Mouse (Mus musculus) frontal cortex, postnatal 14 days (tissue): ENCODE data around the gene Ptpn5.
A peak's percentile ranks its signal among the peaks of the same experiment; 100 is the strongest.

Experiments
- DNase-seq, 2 experiments: peaks; one replicate each; pipeline ENCODE4 v3.0.0; 2022; ENCODE audit warnings: low spot score in 2 of 2

Ptpn5 gene

DNA sequence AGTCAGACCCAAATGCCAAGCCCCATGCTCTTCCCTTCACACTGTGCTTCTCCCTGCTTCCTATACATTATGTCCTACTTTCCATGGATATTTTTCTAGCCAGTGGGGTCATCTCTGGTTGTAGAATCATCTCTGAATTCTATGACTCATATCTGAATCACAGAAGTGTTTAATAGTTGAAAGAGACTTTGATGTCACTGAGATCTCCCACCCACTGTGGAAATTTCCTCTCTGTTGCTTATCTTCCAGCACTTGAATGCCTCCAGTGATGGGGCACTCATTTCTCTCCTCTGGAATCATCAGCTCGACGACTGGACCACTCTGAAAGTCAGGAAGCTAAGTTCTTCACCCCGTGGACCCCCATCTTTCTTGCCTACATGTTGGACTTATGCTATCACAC is 22.4 kb downstream of the Ptpn5 start:
- no peak for DNase-seq

DNA sequence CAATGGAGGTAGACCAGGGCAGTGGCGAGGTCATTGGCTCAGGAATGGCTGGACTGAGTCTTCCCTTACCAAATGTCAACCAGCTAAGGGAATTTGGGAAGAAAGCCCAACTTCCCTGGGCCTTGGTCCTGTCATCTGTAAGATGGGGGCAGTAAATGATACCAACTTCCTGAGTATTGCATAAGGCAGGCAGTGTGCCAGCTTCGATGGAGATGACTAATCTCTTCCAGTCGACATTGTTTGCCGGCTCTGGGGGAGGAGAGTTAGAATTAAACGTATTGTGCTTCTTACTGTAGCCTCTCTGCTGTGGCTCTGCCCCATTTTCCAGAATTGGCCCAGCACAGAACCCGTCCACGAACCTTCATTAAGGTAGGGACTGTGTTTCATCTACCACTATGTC is 23.0 kb downstream of the Ptpn5 start:
- DNase-seq = no peak

DNA sequence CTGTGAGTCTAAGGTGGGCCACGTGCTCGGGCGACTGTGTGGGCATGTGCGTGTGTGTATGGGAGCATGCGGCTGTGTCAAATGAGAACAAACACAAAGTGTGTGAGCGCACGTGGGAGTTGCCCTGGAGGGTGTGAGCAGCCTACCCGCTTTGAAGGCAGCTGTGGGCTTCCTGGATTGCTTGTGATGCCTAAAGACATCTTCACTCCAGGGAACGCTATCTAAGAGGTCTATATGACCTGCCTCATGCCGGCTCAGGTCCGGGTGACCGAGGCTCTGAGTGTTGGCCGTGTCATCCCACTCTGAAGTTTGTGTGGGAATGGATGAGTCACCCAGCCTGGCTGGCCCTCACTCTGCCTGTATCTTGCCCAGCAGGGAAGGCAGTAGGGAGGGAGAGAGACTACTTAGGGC is 24.7 kb downstream of the Ptpn5 start:
- DNase-seq = no peak

DNA sequence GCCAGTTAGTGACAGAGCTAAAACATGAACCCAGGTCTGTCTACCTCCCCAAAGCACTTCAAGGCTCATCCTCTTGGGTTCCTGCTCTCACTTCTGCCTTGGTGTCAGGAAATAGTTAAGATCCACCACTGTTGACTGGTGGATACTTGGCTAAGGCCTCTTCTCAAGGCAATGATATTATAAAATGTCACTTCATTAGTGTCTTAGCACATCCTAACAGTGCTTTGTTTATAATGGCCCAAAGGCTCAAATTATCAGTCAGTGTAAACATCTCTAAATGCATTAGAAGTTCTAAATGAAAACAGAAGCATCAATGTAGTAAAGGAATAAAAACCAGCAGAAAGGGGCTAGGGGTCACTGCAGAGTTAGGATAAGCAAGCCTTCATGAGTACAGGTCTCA is 26.5 kb downstream of the Ptpn5 start:
- DNase-seq = no peak

DNA sequence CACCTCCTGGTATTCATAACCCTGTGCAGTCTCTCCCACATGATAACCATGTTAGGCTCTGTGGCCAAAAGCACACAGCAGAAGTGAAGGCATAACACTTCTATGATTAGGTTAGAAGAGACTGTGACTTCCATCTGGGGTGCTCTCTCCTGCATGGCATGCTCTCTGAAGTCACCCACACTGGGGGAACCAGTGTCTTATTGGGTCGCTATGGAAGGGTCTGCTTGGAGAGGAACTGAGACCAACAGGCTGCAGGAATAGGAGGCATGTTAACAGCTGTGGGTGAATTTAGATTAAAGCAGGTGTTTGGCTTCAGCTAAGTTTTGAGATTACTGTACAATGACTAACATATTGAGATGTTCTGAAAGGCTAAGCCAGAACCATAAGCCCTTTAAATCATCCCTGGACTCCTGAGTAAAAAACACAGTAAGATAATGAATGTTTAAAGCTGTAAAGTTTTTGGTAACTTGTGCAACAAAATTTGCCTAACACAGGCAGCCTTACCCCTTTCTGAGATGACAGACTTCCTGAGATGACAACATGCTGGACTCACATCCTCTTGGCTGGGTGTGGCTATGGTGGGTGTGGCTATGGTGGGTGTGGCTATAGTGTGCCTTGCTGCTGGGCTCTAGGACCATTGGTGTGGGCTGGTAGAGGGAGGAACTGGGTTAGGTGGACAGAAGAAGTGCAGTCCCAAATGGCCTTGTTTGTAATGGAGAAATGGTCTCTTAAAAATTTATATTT is 29.6 kb downstream of the Ptpn5 start:
- no peak for DNase-seq

DNA sequence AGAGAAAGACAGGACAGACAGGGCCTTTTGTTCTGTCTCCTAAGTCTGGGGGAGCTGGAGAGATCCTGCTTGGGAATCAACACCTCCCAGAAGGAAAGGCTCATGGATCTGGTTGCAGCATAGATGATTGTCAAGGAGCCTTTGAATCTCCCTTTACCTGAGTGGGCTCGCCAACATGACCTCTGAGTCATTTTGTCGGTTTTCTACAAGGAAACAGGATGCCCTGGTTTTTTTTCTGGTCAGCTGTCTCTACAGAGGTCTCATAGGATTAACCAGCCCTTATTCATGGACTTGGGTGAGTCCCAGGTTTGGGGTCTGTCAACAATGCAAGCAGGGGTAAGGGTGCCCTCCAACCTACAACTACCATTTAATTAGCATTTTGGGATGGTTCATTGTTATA is 30.5 kb downstream of the Ptpn5 start:
- no peak for DNase-seq

DNA sequence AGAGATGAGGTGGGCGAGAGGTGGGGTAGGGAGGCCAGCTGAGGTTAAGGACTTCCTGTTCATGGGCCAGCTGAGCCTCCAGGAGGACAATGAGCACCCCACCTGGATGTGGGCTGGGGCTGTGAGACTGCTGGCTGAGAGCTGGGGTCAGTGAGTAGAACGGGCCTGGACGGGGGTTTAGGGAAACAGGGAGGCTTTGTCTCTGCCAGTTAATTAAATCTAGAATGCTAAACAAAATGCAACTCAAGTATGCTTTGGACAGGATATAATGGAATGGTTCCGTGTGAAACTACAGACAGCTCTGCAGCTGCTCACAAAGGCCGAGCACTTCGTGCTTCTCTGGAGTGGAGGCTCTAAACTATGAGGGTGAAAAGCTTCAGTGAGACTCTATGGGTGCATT is 32.9 kb downstream of the Ptpn5 start:
- DNase-seq = no peak

DNA sequence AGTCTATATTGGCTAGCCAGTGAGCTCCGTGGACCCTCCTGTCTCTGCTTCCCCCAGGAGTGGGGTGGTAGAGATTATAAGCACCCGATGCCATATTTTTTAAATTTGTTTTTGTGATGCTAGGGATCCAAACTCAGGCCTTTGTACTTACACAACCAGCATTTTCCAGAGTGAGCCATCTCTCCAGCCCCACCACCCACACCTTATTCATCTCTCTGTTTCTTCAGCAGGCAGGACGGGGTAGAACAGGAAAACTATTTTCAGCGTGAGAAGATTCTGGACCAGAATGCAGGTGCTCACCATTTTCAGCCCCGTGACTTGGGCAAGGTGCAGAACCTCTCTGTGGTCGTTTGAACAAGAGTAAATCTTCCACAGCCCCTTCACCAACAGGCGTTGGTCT is 34.2 kb downstream of the Ptpn5 start:
- DNase-seq = no peak

DNA sequence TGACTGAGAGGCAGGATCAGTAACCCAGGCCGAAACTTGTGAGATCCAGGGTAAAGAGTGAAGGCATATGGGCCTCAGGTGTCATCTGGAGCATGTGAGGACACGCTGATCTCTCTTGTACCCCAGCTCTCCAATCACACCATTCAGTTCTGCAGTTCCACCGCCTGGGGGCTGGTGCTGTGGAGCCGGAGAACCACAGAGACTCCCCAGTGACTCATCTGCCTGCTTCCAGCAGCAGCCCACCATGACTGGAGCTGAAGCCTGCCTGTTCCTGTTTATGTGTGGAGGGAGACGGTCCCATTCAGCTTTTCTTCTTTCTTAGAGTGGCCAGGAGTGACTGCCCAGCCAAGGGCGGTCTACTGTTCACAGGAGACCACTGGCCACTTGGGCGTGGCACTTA is 35.4 kb downstream of the Ptpn5 start:
- no peak for DNase-seq

DNA sequence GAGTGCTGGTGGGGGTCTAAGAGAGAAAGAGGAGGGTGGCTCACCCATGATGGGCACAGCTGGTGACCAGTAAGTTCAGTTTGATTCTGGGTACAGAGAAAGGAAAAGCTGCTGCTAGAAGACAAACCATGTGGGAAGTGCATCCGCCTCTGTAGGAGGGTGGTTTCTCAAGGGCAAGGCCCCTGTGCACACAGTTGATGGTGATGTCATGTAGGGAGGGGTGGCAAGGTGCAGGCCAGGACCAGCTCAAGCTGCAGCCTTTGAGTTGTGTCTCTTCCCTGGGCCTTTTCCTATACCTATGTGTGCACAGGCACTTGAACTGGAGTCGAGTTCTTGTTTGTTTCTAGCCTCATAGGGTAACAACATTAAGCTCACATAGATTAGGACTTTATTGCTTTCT is 38.5 kb downstream of the Ptpn5 start:
- DNase-seq = no peak

DNA sequence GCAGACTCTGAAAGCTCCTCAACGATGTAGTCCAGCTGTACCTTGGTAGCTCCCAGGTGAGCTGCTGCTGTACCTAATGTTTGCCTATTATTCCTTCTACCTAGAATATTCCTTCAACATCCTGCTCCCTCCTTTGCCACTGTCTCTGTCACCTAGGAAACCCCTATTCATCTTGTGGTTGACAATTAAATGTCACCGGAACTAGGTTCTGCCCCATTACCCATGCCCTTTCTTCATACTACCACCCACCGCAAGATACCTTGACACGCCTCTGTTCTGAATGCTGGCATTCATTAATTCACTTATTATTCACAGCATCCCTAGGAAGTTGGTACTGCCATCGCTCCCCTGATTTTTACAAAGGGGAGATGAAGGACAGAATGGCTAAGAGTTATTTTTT is 39.5 kb downstream of the Ptpn5 start:
- DNase-seq = no peak

DNA sequence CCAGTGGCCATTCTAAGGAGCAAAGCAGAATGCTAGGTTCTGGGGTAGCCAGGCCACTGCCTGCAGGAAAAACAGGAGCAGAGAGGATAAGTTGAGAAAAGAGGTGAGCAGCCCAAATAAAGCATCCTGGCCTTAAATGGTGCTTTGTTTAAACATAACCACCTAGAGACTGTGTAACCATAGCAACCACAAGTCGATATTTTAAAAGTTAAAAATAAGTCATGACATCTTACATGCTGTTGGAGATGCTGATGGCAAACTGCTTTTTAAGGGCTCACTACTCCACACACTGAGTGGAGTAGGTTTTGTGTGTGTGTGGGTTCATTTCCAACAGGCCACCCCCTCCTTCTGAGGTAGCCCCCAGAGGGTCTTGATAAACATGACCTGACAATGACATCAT is 48.4 kb downstream of the Ptpn5 start:
- no peak for DNase-seq

DNA sequence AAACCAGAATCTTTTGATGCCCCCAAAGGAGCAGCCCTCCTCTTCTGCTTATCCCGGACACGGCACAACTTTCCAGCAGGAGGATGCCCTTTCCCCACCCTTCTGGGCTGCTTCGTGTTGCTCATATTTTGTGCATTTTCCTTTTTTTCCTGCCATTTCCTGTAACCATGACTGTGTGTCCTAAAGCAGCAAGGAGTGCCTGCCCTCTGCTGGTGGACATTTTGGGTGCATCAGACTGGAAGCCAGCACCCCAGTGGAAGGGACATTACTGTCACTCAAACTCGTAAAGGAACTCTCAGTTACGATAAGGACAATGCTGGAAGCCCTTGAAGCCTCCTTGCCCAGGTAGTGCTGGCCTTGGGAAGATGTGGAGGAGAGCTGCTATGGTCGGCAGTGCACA is 52.2 kb downstream of the Ptpn5 start:
- DNase-seq = peak; percentile 64 to 75

DNA sequence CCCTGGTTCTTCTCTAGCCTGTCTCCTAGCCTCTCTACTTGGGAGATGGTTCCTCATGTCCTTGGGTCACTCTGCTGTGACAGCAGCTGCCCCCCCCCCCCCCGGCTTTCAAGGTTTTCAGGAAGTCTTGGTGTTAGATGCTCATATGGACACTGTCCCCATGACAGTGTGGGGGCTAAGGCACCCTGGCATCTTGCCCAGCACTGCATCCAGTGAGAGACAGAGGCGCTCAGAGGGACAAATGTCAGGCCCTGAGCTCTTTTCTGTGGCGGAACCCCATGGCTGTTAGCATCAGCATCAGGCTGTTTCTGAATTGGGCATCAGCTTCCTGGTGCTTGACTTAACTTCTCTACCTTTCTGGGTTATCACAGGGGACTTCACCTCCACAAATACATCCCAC is 52.6 kb downstream of the Ptpn5 start:
- no peak for DNase-seq

DNA sequence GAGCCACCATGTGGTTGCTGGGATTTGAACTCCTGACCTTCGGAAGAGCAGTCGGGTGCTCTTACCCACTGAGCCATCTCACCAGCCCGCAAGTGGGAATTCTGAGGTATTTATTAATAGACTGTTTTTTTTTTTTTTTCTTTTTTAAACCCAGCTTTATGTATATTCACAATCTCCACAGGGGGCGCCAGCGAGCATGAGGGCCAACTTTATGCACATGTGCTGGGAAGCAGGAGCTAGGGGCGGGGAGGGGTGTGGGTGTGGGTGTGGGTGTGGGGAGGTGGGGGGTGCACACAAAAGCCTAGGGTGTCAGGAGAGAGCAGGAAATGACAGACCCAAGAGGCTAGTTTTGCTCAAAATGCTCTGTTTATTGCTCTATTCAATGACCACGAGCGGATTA is 56.0 kb downstream of the Ptpn5 start:
- no peak for DNase-seq

DNA sequence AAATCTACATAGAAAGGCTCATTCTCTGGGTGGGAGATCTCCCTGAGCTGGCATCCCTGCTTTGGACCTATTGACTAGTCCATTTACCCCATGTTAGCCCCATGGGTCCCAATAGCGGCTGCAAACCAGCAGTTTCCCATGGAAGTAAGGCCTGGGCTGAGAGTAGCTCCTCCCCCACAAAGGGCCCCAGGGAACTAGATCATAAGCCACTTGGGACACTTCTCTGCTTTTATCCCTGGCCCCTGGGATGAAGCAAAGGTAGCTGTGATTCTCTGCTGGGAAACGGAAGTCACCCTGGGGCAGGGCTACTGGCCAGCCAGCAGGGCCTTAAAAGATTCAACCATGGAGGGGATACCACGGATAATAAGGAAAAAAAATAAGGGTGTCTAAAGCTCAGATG is 56.8 kb downstream of the Ptpn5 start:
- no peak for DNase-seq

DNA sequence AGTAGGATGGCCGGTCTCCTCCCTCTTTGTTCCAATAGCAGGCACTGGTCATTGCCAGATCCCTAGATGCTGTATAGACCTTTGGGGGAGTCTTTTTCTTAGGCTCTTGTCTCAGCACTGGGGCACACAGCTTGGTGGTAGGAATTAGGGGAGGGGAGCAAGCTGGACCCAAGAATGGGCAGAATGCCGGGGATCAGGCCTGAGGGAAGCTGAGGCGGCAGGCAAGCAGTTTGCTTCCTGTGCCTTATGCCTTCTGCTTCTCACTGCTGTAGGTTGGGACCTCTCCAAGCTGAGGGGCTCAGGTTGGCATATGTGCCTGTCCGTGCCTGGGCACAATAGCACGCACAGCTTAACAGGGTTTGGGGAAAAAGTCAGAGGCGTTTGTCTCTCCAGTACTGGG is 57.3 kb downstream of the Ptpn5 start:
- DNase-seq = no peak

DNA sequence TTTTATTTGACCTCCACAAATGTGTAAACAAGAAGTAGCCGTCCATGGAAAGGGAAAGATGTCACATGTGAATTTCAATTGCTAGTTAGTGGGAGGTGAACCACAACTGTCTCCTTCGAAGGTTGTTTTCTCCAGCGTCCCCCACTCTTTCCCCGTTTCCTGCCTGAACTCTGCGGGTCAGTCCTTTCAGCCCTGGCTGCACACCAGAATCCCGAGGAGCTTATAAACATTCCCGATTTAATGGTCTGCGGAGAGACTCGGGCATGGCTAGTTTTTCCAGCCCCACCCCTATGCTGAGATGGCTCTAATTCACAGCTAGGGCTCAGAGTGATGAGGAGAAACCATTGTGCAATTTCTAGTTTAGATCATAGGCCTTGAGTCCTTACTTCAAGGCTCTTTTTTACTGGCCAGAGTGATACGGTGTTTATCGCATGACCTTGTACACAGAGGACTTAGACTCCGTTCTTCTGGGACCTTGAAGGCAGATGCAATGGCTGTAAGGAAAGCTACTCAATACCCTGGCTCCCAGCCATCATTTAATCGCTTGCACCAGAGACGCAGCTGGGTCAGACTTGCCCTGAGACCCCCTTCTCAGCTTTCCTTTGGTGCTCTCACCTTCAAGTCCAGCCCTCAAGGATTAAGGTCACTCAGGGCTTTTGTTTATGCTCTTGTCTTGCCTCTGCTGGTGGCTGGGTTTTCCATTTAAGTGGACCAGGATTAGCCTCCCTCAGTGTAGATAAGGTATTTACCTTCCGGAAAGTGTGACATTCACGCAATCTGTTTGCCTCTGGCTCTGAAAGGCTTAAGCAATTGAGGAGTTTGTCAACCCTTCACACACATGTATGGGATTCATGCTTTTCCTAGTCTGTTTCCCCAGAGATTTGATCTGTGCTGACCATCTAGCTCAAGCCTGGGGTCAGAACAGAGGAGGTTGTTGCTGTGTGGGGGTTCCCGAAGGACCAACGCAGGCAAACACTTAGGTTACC is 59.7 kb downstream of the Ptpn5 start:
- DNase-seq = no peak

DNA sequence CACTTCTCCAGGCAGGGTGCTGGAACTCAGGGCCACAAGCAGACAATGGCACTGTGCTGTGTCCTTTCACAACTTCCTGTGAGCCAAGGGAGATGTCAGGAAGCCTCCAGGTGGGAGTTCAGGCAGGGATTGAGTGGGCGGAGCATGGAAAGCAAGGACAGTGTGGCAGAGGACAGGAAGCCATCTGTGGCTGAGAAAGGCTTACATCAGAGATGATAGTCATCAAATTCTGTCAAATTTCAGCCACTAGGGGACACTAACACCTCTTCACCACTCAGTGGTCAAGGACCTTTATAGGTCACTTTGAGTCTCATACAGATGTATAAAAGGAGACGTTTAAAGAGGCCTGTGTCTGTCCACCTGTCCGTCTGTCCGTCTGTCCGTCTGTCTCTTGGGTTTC is 60.9 kb downstream of the Ptpn5 start:
- no peak for DNase-seq

DNA sequence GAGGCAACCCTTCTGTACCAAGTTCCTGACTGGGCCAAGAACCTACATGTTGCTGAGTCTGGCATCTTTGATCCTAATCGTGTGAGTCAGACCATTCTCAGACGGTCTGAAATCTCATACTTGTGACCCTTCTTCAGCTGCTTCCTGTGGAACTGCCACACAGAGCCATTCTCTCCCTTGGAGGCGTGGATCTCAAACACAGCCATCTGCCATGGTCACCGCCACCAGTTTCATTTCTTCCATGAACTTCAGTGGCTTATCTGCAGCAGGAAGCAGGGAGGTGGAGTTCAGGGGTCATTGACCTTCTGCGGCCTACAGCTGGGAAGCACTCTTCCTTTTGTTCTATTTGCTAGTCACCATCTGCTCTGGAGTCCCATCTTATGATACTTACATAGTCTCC is 65.6 kb downstream of the Ptpn5 start:
- no peak for DNase-seq

DNA sequence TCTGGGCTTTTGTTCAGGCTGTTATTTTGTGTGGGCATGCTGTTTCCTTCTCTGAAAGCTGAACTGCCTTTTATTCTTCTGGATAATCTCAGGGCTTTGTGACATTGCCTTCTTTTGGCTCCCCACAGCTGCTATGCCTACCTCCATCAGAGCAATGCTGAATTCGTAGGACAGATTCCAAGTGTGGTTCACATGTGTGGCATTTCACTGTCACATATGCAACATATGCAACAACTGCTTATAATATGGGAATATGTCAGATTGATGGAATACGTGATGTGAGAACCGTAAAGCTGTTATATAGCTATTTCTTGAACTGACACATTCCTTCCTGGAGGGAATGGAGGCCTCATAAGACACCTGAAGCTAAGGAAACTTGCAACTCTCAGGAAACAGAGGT is 66.5 kb downstream of the Ptpn5 start:
- DNase-seq = no peak

DNA sequence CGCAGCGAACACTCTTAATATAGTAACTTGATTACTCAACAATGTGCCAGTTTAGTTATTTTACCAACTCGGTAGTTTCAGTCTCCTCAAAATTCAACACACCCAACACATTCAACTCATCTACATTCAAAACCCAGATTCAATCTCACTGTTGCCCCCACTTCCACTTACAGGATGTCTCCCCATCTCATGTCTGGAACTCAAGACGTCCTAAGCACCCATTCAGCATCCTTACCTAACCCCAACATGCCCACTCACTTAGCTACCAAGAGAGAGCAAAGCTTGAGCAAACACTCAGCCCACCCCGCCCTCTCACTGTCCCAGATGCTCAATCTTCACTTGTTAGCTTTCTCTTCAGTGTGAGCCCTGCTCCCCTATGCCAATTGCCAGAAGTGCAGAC is 71.9 kb downstream of the Ptpn5 start:
- no peak for DNase-seq

DNA sequence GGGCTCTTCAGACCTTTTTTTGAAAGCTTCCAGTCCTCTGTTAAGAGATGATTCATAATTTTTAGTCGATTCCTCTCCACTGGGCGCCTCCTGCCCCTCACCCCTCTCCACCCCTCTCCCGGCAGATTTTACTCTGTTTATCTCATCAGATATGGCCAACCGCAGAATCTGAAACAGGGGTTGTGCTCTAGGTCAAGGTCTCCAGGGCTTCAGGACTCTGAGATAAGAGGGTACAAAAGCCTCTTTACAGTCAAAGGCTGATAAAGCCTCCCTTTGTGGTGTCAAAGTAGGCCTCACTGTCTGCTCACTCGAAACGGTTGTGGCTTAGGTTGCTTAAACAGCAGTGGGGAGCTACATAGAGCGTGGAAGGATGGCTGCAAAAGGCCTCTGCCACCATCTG is 74.1 kb downstream of the Ptpn5 start:
- no peak for DNase-seq
